Mouse (Mus musculus) heart, adult 2 months (tissue): ENCODE measurements around the gene Zgrf1. TPM values are rescaled to one million over a fixed set of nuclear protein-coding genes. Genes with fewer than 3 reads are reported as not detected.

ENCODE experiments used
- DNase-seq, 2 experiments: peaks; one replicate each; pipeline ENCODE4 v3.0.0; 2021
- H3K27ac ChIP-seq: fragments of 200-600 bp; 2 replicates; pipeline ENCODE4 v1.8.1; 2022
- H3K27me3 ChIP-seq: fragments of 200-500 bp; 2 replicates; pipeline ENCODE4 v1.6.1; 2012; ENCODE audit warnings: mild to moderate bottlenecking, low read length, inconsistent platforms, mixed read lengths; ENCODE audit not compliant: control insufficient read depth, insufficient read depth
- H3K36me3 ChIP-seq: fragments of 200-500 bp; 2 replicates; pipeline ENCODE4 v1.6.1; 2012; ENCODE audit warnings: low read length, inconsistent platforms; ENCODE audit not compliant: control insufficient read depth, insufficient read depth
- H3K4me1 ChIP-seq: fragments of 200-500 bp; 2 replicates; pipeline ENCODE4 v1.6.1; 2011; ENCODE audit warnings: low read length; ENCODE audit not compliant: control insufficient read depth, insufficient read depth
- H3K4me3 ChIP-seq: fragments of 200-600 bp; 2 replicates; pipeline ENCODE4 v1.8.1; 2022
- H3K79me2 ChIP-seq: fragments of 200-500 bp; replicated peaks from 2 replicates; pipeline ENCODE4 v1.6.1; 2012; ENCODE audit warnings: mild to moderate bottlenecking, inconsistent platforms, low read length, moderate library complexity, mixed read lengths; ENCODE audit not compliant: control insufficient read depth, insufficient read depth
- H3K9ac ChIP-seq: fragments of 200-500 bp; 2 replicates; pipeline ENCODE4 v1.6.1; 2012; ENCODE audit warnings: low read depth, mild to moderate bottlenecking, control low read depth, inconsistent platforms, low read length, mixed read lengths
- CTCF ChIP-seq: fragments of 200-600 bp; IDR thresholded peaks from 2 replicates; pipeline ENCODE4 v1.8.1; 2022; ENCODE audit warnings: antibody characterized with exemption, mild to moderate bottlenecking, moderate library complexity
- EP300 ChIP-seq: fragments of 200-500 bp; IDR thresholded peaks from 2 replicates; pipeline ENCODE4 v1.6.1; 2011; ENCODE audit warnings: low read depth, low read length, control low read depth; ENCODE audit not compliant: insufficient read depth
- POLR2A ChIP-seq: fragments of 200-500 bp; IDR thresholded peaks from 2 replicates; pipeline ENCODE4 v1.6.1; 2011; ENCODE audit warnings: mild to moderate bottlenecking, low read depth, low read length, control low read depth; ENCODE audit not compliant: insufficient read depth
- WGBS: fragments of 180-500 bp; shearing (Covaris S2); methylation state at CpG from one replicate; pipeline ENCODE4 v1.1.7; 2018; 5-methylcytosine and 5-hydroxymethylcytosine counted together
- intact Hi-C: fragments of 180-260 bp; cut with DNase I; formaldehyde crosslinking; loops from one replicate; pipeline ENCODE4 v1.15.1; 2025
- microRNA-seq, 2 experiments: library from miRNA; unstranded; fragments of <30 nt; microRNA quantifications; one replicate each; pipeline ENCODE4 v1.2.0; 2021
- polyA plus RNA-seq: library from polyadenylated mRNA; depleted of rRNA; stranded (reverse); fragments of >200 nt; gene quantifications from 2 replicates; pipeline ENCODE4 v1.2.3, GENCODE M21; 2012; rRNA removed
- total RNA-seq, 2 experiments: library from RNA; stranded (reverse); gene quantifications; 2 replicates each; pipeline ENCODE4 v1.2.3; 2021

Zgrf1 gene
- total and polyA plus RNA-seq, 3 experiments = 0.27 to 0.66 (median 0.47) TPM

DNA sequence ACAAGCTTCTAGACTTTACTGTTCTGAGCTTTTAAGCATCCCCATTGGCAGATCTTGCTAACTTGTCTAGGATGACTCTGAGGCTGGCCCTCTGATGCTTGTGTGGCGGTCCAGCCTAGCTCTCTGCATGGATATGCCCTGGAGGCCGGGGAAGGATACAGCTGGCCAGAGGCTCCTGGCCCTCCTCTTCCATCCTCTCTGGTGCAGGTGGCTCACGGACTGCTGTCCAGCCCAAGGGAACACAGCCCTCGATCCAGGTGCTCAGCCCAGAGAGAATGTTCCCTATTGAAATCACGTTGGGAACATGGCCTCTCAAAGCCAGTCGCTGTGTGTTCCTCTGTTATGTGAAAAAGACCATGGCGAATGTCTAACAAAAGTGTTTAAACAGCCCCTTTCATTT is 107.4 kb downstream of the Zgrf1 start:
- Histone ChIP-seq H3K4me1 (no peaks in the 10 kb centered on the region), H3K79me2 (no peaks in the 10 kb centered on the region), H3K36me3 (no peaks in the 10 kb centered on the region), H3K27ac (no peak overlapping the region), H3K9ac (no peak overlapping the region), H3K27me3 (no peaks in the 10 kb centered on the region), H3K4me3 (no peak overlapping the region)
- no peak for DNase-seq
- intact Hi-C loops = no loop called here
- TF ChIP-seq EP300 = no peak
- 87% methylated on average over 7 of the region's 7 CpGs for WGBS

DNA sequence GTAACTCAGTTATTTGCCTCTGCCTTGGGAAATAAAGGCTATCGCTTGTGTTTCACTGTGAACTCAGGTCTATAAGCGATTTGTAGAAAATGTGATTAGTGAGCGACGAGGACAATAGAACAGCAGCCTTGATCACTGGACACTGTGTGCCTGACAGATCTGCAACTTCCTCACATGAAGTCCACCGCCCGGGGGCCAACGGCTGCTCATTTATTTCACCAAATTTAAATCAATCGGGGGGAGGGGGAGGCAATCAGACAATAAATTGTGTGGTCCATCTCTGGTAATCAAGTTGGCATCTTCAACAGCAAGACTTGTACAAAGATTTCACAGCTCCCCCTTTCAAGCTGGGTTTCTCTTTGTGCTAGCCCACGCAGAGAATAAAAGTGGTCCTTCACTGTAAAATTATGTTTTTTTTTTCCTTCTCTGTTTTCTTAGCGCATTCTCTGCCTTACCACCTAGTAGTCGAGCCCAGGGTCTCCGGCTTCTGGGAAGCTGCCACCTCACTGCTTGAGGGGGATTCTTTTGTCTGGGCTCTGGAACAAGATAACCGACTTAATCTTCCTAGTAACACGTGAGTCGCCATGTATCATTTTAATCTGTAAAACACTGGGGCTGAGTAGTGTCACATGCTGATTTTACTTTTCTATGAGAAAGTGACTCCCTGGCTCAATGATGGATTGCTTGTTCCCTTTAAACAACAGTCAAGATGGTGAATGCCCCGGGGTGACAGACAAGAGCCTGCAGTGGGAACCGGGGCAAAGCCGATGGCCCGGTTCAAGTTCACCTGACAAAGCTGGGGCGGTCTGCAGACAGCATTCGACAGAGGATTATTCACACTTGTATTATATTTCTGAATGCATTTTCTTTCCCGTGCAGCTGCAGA is 108.6 kb downstream of the Zgrf1 start:
- Histone ChIP-seq H3K36me3 (no peaks in the 10 kb centered on the region), H3K4me1 (no peaks in the 10 kb centered on the region), H3K79me2 (no peaks in the 10 kb centered on the region), H3K27me3 (no peaks in the 10 kb centered on the region), H3K9ac (no peak overlapping the region), H3K27ac (no peak overlapping the region), H3K4me3 (no peak overlapping the region)
- intact Hi-C loops = no loop called here
- DNase-seq = no peak
- WGBS = 78% methylated on average over 22 of the region's 22 CpGs
- no peak for TF ChIP-seq CTCF
- no peak for TF ChIP-seq EP300
- TF ChIP-seq POLR2A = no peak

Small RNAs within 50 kb of the gene (microRNA-seq; reads per million reads assigned to microRNA genes)
- gene Mir302a = 3.9 to 5.6 reads per million in 2 experiments
- gene Mir302b = 1.2 to 3.9 reads per million in 2 experiments
- 0 to 0.56 reads per million in 2 experiments for gene Mir302c
- 1.1 to 6.2 reads per million in 2 experiments for gene Mir302d
- gene Mir367 = 0 reads per million in 2 experiments

Other genes starting within 250 kb of the Zgrf1 start
- gene Ank2, start 54.1 kb upstream of the Zgrf1 start, total RNA-seq = 100 to 1,000 TPM; 269 to 290 TPM
- gene Ank2, start 54.1 kb upstream of the Zgrf1 start, polyA plus RNA-seq = 96.1 and 155 TPM in 2 replicates
- gene Larp7, start 140 bp upstream of the Zgrf1 start, total RNA-seq = 10 to 100 TPM; 21.6 to 23.4 TPM
- 2.6 and 5.9 TPM in 2 replicates for gene Larp7, start 140 bp upstream of the Zgrf1 start, polyA plus RNA-seq
- gene Neurog2, start 79.6 kb downstream of the Zgrf1 start, total RNA-seq = not detected
- gene Neurog2, start 79.6 kb downstream of the Zgrf1 start, polyA plus RNA-seq = not detected in 2 replicates
- 1 to 10 TPM; 2.4 to 3.0 TPM for gene Alpk1, start 227.0 kb downstream of the Zgrf1 start, total RNA-seq
- 1.4 and 2.4 TPM in 2 replicates for gene Alpk1, start 227.0 kb downstream of the Zgrf1 start, polyA plus RNA-seq
- 1 to 10 TPM; 1.6 to 2.3 TPM for gene Tifa, start 236.3 kb downstream of the Zgrf1 start, total RNA-seq
- gene Tifa, start 236.3 kb downstream of the Zgrf1 start, polyA plus RNA-seq = 1.3 and 2.0 TPM in 2 replicates